Mouse (Mus musculus) kidney, postnatal 4 days (tissue): ENCODE results near the gene Wnt9a.
"Not testable (repeated sequence)": the region's sequence is repeated elsewhere in the genome, so short reads cannot be mapped to it uniquely, and the experiment has no call there.

Source experiments
- DNase-seq, 2 experiments: peaks; one replicate each; pipeline ENCODE4 v3.0.0; 2021; ENCODE audit warnings: mixed read lengths in 2 of 2

The Wnt9a gene

DNA sequence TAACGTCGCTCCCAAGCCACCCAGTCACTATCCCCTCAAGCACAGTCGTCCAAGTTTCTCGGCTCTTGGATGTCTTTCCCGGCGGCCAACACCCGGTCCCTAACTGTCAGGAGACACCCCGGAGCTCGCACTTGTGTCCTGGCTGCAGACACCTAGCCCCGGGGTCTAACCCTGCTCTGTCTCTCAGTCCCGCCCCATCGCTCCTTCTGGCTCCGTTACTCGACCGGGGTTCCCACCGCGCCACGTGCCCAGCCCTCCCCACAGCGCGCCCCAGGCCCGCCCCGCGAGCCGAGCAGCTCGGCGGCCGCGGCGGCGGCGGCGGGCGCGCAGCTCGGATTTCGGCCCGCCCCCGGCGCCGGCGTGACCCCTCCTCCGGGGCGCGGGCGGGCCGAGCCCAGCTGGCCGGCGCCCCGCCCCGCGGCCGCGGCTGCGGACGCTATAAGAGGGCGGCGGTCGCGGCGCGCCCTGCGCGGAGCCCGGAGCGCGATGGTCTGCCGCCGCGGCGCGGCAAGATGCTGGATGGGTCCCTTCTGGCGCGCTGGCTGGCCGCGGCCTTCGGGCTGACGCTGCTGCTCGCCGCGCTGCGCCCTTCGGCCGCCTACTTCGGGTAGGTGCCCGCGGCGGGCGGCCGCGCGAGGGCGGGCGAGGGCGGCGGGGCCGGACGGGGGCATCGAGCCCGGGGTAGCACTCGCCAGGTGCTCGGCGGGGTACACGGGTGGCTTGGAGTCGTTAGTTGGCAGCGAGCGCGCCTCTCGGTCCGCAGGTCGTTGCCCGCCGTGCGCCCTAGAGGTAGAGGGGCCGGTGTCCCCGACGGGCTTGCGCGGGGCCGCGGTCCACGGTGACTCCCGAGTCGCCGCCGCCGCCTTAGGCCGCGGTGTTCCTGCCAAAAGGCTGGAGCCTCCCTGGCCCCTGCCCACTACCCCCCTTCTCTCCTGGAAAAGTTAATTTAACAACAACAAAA lies at the start of gene Wnt9a:
TSS of gene Wnt9a (plus strand) at position 468 of the 961 bp plus-strand sequence.
- DNase-seq, result peak; percentile 70 to 82

DNA sequence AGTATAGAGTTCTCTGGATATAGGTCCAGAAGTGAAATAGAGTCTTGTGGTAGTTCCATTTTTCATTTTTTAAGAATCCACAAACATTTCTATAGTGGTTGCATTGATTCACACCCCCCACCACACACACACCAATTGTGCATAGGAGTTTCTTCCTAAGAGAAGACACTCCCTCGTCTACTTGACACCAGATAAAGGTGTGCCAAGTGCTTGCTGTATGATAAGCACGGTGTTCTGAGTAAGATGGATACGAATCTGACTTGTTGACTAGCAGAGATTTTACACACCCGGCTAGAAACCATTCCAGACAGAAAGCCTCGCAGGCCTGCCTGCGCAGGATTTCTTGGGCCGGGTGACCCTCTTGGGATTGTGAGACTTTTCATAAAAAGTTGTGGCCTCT lies 47.1 kb upstream of the Wnt9a start:
- DNase-seq, result no peak

DNA sequence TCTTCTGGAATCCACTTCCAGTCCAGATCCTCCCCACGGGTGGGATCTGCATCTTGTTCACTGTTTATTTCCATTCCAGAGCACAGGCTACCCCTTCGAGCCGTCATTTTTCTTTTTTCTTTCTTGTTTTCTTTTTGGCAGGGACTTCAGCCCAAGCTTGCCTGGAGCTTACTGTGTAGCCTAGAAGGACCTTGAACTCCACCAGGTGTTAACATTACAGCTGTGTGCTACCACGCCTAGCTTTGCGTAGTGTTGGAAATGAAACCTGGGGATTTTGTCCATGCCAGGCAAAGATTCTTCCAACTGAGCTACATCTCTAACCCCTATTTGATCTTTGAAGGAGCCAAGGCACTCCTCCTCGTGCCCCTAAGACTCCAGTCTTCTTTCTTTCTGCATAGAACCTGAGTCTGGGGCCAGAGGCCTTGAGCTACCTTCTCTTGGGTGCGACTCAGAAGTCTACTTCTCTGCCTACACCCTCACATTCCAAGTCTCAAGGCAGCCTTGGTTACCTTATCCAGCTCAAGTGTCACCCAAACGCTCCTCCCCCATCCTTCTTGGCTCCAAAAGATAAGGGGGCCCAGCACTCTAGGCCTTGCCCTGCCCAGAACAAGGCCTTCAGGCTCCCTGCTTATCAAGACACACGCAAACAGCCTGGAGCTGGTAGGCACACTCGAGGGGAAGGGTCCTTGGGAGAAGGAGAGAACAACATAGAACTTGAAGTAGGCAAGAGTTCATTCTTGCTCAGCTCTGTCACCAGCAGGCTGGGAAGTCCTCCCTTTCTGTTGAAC lies 45.8 kb upstream of the Wnt9a start:
- DNase-seq, result no peak

DNA sequence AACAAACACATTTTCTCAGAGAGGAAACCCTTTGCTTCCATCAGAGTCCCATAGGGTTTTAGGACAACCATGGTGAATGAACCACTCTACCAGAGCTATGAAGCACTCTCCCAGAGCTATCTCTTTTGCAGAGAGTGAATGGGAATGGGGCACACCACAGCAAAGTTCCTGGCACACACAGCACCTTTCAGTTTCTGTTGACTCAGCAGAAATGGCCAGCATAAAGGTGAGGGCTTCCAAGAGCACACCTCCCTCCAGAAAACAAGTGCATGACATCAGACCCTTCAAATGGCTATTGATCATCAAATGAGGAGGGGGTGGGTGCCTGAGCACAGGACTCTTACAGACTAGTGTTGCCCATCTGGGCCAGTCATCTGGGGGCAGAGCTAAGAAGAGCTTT lies 44.4 kb upstream of the Wnt9a start:
- DNase-seq, result no peak

DNA sequence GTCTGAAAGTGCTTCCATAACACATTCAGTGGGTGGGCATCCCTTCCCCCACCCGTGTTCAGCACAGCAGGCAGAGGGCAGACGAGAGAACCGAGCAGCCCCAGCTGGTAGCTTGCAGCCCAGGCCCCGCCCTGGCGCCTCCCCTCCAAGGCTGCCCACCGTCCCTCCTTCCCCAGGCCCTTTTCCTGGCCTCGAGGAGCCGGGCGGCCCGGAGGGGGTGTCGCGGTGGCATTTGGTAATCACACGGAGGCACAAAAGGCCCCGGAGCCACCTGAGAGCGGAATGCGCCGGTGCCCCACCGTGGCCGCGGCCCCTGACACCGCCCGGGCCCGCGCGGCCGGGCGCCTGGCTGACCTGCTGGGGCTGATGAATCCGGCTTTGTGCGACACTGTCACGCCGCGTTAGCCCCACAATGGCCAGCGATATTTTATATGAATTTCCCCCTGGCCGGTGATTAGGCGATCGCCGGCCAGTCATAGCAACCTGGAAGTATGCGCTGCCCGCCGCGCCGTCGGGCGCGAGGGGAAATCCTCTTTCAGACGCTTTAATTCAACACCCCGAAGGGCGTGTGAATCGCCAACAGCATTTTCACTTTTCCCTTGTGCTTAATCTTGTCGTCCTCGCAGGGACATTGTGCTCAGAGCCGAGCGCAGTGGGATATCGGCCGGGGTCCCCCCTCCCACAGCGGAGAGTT lies 42.7 kb upstream of the Wnt9a start:
- peak; percentile 66 to 77 for DNase-seq

DNA sequence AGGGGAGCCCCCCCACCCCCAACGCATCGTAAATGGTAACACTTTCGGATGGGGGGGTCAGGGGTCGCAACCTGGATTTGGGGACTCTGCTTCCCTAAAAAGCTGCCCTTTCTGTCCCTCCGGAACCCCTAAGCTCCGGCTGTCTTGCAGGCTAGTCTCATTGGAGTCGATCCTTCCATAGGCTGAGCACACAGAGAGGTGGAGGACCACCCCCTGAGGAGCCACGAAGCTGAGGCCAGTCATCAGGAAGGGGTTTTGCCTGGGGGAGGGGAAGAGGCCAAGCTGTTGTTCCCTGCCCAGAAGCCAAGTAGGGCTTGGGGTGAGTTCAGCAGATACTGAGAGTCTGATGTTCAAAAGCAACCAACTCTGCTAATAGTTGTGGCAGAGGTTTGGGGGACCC lies 42.1 kb upstream of the Wnt9a start:
- peak in 1 of 2 experiments; percentile 12 for DNase-seq

DNA sequence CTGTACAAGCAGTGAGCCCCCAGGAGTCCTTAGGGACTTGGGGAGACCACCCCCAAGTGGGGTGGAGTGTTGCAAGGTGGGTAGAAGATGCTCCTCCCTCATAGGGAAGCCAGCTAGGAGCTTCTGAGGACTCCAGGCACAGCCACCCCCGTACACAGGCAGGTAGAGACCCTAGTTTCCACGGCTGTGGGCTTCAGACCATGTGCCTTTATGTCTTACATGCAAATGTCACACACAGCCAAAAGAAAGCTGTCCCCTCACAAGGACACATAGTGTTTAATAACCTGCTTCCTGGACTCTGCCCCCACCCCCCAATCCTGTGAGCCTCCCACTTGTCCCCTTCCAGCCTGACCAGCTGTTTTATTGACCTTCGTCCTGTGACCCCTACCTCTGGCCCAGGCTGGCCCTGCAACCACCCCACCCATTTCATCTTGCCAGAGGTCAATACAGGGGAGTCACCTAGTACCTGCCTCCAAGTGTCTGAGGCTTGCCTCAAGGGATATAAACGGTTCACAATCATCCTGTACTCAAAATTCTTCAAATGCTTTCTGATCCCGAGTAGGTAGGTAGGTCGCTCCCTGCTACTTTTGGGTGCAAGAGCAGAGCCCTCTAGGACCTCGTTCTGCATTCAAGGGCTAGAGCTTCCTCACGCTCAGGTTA lies 41.4 kb upstream of the Wnt9a start:
- DNase-seq, result no peak

DNA sequence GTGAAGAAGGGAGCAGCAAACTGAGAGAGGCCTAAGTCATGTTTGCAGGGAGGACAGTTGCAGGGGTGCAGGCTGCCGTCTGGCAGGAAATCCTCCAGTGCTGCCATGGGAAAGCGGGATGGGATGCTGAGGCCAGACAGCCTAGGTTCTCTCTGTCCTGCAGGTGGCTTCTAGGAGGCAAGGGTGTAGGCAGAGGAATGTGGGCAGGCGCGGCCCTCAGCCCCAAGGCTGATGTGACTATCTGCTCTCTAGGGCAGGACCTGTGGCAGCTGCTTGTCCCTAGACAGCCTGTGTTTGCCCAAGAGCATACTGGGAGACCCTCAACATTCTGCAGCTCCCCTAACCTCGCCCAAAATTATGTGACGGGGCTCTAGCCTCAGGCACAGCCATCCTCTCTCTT lies 40.0 kb upstream of the Wnt9a start:
- DNase-seq, result no peak

DNA sequence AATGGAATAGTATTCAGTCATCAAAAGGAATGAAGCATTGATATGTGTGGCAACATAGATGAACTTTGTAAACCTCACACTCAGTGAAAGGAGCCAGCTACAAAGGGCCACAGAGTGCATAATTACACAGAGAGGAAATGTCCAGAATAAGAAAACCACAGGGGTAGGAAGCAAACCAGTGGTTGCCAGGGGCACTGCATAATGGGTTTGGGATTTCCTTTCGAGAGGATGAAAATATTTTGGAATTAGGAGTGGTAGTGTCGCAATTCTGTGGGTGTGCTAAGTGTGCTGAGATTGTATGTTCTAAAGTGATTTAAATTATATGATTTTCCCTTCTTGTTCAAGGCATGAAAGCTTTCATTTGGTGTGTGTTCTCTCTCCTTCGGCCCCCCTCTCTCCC lies 32.5 kb upstream of the Wnt9a start:
- DNase-seq, result no peak

DNA sequence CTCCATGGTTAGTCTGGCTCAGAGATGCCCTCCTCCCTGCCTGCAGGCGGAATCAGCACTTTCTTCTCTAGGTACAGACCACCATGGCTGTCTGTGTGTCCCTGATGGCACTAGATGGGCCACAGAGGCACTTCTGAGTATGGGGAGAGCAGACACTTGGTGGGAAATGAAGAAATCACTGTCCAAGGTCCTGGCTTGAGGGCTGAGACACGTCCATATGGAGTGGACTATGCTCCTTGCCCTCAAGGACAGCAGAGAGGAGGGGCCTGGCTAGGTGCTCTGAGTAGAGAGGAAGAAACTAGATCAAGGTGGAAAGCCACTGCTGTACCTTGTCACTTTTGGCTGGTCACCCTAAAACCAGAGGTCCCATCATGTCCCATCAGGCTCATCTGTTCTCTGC lies 29.9 kb upstream of the Wnt9a start:
- DNase-seq, result peak; percentile 30 to 40

DNA sequence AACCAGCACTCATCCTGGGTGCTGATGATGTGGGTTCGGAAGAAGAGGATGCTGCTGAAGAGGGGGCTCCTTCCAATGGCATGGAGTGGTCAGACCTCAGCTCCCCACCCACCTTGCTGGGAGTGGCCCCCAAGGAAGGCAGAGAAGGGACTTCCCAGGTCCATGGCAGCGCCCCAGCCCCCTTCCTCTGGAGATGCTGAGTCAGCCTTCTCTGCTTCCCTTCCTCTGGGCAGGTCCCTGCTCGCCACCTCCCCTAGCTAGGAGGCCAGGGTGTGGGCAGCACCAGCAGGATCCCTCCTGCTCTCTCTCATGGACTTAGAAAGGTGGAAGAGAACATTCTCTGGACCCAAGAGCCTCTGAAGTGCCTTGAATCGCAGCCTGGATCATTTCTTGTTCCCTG lies 28.7 kb upstream of the Wnt9a start:
- no peak for DNase-seq

DNA sequence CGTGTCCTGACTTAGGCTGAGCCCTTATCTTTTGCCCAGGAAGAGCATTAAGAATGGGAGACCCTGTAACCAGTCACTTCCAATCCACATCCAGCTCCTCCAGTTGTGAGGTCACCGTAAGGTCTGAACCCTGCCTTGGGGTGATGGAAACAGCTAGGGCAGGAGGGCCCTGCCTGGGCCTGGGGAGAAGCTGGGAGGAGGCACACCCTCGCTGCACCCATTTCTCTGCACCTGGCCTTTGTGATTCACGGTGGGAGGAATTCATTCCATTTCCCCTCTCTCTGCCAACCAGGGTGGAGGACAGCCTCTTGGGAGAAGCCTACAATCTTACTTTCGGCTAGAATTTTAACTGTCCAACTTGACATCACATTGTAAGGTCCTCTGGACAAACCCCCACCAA lies 24.6 kb upstream of the Wnt9a start:
- no peak for DNase-seq

DNA sequence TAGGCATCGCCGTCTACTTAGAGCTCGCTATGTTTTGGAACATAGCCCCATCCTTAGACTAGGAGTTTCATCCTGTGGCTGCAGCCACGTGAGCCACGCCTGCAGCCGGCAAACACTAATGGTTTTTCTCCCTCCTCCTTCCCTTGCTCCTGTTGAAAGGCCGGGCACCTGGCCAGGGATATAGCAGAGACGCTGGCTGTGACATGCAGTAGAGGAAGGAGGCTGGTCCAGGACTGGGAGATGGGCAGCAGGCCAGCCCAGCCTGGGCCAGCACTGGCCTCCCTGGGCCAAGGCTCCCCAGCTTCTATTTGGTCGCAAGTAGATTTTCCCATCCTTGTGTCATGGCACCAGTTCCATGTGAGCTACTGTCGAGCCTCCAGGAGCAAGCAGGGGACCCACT lies 23.8 kb upstream of the Wnt9a start:
- peak; percentile 46 to 56 for DNase-seq

DNA sequence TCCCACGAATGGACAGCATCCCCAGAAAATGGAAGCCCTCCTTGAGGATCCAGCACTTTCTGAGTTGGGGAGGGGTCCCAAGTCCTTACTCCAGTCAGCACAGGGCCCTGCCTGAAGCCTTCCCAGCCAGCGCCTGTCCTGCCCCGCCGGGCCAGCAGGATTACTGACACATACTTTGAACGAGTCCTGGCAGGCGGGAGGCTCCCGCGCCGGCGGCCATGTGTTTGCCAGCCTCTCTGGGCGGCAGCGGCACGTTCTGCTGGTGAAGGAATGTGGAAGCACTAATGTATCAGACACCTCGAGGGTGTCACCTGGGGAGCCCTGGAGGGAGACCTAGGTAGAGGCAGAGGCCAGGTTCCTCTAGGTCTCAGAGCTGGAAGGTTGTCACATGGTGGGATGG lies 22.6 kb upstream of the Wnt9a start:
- DNase-seq, result peak in 1 of 2 experiments; percentile 9

DNA sequence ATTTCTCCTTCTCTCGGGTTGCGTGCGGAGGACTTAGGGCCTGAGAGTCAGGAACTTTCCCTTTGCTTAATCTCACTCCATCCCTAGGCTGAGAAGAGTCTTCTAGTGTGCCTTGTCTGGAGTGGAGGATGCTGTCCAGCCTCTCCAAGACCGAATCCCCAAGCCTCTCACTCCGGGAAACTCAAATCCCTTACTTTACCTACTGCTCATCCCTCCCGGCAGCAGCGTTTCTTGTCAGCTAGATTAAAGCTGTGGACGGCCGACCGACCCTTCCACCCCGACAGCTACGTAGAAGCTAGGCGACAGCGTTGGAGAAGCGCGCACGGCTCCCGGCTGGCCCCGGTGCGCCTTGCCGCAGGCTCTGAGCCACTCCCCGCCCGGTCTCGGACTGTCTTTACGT lies 17.0 kb upstream of the Wnt9a start:
- peak; percentile 32 to 41 for DNase-seq

DNA sequence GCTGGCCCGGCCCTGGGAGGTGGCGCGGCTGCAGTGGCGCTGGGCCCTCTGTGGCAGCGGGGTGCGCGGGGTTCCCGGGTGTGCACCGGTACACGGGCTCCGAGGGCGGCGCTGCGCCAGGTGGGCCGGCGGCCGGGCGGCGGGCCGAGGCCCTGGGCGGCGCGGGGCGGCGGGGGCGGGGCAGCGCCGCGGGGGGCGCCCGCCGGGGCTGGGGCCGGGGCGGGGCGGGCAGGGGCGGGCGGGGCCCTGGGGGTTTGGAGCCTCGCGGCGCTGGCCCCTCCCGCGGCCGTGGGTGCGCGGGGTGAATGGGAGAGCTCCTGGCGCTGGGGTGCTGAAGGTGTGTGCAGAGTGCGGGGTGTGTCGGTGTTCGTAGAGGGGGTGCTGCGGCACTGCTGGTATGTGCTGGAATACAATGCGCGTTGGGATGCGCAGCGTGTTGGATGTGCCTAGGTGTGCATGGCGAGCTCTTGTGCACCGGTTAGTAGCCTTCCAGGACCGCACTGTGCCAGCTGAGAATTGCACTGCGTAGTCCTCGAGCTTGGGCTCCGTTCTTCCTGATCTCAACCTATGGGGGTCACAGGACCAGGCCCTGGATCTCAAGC lies 15.9 kb upstream of the Wnt9a start, which contains the start of gene Wnt3a:
TSS of gene Wnt3a (minus strand) at position 51 of the 602 bp plus-strand sequence.
- DNase-seq, result no peak

DNA sequence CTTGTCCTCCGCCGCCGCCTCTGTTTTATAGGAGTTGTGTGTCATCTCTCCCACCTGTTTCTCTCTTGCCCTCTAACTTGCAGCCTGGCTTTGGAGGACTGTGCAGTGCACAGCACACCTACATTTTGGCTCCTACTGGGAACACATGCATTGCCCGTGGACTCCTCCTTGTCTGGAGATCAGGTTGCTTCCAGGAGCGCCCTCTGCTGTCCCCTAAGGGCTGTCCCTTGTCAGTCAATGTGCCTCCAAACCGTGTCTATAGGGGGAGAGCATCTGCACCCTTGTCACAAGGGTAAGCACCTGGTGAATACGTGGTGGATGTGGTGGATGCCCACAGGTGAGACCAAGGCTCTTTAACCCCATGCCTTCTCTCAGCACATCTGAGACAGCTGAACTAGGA lies 13.1 kb upstream of the Wnt9a start:
- peak; percentile 74 to 78 for DNase-seq

DNA sequence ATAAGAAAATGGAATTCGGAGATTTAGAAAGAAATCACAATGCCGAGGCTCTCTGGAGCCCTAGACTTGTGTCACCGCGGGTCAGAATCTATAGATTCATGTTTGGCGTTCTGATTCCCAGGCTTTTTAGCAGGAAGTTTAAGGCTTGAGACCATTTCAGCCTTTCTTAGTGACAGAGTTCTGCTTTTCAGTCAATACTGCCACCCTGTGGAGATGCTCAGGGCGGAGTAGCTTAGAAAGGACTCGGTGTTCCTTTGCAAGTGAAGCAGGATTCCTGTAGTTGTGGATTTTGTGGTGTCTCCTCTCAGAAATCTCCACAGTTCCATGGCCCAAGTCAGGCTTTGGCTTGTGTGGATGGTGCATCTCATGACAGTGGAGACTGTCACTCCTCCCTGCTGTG lies 8.8 kb upstream of the Wnt9a start:
- peak; percentile 74 to 80 for DNase-seq

DNA sequence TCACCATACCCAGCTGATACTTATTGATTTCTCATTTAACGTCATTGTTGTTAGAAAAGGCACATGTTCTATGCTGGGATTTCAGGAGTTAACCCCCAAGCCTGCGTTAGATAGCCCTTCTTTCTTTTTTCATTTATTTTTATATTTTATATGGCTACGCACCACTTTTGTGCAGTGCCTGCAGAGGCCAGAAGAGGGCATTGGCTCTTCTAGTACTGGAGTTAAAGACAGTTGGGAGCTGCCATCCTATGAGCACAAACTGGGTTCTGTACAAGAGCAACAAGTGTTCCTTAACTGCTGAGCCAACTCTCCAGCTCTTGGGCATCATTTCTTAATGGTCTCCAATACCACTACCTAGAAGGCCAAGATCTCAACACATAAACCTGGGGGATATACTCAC lies 6.5 kb upstream of the Wnt9a start:
- DNase-seq, result peak; percentile 67 to 72

DNA sequence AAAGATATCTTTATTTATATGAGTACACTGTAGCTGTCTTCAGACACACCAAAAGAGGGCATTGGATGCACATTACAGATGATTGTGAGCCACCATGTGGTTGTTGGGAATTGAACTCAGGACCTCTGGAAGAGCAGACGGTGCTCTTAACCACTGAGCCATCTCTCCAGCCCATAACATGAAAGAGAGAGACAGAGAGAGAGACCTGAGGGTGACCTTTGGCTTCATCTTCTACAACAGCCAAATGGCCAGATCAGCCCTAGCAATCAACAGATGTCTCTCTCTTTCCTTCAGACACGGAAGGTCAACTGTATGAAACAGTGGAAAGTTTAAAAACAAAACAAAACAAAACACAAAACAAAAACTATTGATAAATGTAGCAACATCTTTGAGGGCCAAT lies 5.7 kb upstream of the Wnt9a start:
- not testable (repeated sequence) for DNase-seq

DNA sequence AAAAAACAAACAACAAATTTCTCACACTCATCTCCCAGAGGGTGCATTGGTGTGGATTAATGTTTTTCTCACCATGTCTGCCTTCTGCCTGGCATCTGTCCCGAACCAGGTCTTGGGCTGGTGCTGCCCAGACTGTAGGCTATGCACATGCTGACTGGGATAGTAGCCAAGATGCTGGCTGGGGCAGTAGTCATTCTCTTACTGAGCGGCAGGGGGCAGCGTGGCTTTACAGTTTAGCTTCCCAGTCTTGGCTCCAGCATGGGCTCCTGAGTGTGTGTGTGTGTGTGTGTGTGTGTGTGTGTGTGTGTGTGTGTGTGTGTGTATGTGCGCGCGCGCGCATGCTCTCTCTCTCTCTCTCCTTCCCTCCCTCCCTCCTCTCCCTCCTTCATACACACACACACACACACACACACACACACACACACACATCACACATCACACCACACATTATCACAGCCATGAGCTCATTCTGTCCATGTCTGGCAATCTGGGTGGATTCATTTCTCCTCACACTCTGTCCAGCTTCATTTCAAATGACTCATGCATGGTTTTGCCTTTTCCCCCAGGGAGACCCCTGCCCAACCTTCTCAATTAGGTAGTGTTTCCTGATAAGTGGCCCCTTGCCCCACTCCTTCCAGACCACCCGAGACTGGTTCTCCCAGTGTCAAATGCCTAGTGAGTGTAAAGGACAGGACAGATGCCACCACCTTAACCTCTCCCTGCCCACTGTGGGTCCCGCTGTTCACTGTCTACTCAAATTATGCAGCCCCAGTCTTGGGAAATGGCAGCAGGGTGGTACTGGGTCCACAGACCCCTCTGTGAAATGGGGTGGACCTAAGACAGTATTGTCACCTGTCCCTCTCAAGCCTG lies 3.8 kb upstream of the Wnt9a start:
- peak; percentile 86 to 90 for DNase-seq
